Mouse (Mus musculus) cerebellum, adult 11 months (tissue): ENCODE data around the gene Selp.

Experiments
- DNase-seq: peaks from one replicate; pipeline ENCODE4 v3.0.0; 2022

The Selp gene

DNA sequence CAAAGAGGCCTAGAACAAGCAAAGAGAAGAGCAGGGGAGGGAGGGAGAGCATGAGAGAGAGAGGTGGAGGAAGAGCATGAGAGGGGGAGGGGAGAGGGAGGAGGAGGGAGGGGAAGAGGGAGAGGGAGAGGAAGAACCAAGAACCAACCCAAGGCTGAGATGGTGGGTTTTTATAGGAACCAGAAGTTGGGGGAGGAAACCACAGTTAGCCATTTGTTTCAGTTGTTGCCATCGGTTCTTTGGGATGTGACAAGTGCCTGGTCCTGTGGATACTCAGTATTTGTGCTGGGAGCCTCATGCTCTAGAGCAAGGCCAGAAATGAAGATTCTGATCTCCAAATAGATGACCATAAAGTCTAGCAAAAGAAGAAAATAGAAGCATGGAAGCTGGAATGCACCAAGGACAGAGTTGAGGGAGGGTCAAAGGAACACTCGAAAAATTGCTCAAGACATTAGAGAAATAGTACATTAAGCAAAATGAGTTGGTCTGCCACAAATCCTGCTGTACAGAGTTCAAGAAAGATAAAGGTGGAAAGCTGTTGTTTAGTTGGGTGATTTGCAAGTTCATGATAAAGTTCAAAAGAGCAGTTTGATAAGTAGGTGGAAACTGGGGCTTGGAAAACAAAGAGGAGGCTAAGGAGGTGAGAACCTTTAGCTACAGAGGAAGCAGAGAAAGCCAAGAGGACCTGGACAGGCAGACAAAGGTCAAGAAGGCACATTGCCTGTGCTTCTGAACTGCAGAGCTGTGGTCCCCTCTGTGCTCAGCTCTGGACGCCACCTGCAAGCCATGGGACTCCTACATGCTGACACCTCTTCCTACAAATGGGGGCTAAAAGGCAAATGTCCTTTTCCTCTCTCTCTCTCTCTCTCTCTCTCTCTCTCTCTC, 5.1 kb downstream of the Selp start:
- DNase-seq, result no peak

GRCm38 (mm10) chr1:164120777-164121158, 5.7 kb downstream of the Selp start:
- DNase-seq, result no peak

- no peak for DNase-seq
These were observed 8.8 kb downstream of the Selp start for GRCm38 (mm10) chr1:164123836-164124235.

DNA sequence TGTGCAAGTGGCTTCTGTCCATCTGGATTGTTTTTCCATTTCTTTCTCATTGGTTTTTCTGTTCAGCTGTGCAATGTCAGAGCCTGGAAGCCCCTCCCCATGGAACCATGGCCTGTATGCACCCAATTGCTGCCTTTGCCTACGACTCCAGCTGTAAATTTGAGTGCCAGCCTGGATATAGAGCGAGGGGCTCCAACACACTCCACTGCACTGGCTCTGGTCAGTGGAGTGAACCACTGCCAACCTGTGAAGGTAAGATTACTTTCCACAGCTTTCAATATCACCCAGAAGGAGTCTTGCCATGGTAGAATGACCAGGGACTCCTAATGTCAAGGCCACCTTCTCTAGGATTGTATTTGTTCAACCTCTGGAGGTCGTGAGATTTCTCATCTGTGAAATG, 14.9 kb downstream of the Selp start:
- DNase-seq, result no peak

DNA sequence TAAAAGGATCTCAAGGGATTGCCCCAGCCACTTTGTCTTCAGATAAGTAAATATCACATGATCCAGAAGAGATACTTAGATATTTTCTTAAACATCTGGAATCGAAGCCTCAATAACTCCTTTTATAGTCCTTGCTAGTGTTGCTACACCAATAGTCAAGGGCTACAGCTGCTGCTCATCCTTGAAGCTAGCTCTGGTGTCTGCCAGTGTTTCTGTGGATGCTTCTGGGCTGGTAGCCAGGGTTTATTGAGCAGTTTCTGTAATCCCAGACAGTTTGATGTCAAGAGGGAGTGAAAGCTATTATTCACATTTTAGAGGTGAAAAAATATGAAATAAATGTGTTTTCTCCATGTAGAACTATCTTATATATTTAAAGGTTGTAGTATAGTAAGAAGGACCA, 17.5 kb downstream of the Selp start:
- no peak for DNase-seq

- DNase-seq, result no peak
These were observed 19.0 kb downstream of the Selp start for GRCm38 (mm10) chr1:164134101-164134500.

DNA sequence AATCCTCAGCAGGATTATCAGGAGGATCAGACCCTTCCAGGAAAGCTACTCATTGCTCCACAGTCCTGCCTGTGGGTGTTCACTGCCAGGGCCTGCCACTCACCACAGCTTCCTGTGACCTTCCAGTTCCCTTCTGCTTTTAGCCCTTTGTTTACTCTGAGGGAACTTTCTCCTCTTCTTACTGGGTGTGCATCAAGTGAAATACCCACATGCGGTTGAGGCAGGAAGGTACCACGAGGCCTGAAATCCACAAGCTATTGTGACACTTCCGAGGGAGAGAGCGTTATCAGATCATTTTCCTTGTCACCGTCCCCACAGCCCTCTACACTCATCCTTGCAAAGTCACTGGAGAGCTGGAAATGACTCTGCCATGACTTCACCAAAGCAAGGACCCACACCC, 20.3 kb downstream of the Selp start:
- no peak for DNase-seq

DNA sequence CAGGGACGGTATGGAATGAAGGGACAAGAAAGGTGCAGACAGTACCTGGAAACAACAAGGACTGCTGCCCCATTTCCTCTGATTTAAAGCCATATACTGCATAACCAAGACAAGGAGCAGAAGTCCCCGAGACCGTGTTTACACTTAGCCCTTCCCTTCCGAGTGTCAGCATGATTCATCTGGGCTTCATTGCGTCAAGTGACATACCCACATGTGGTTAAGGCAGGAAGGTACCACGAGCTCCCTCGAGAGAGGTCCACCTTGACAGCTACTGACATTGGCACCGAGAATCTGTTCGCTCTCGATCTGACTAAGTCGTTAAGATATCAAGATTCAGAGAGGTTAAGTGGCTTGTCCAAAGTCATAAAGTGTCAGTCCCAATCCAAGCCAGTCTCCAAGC, 20.9 kb downstream of the Selp start:
- DNase-seq, result no peak

GRCm38 (mm10) chr1:164136636-164137035, 21.6 kb downstream of the Selp start:
- DNase-seq, result no peak

- peak; percentile 9 for DNase-seq
These were observed 23.5 kb downstream of the Selp start for GRCm38 (mm10) chr1:164138365-164139130.

- DNase-seq, result no peak
These were observed 24.4 kb downstream of the Selp start for GRCm38 (mm10) chr1:164139464-164139863.

- DNase-seq, result no peak
These were observed 34.0 kb downstream of the Selp start for GRCm38 (mm10) chr1:164149083-164149482.

DNA sequence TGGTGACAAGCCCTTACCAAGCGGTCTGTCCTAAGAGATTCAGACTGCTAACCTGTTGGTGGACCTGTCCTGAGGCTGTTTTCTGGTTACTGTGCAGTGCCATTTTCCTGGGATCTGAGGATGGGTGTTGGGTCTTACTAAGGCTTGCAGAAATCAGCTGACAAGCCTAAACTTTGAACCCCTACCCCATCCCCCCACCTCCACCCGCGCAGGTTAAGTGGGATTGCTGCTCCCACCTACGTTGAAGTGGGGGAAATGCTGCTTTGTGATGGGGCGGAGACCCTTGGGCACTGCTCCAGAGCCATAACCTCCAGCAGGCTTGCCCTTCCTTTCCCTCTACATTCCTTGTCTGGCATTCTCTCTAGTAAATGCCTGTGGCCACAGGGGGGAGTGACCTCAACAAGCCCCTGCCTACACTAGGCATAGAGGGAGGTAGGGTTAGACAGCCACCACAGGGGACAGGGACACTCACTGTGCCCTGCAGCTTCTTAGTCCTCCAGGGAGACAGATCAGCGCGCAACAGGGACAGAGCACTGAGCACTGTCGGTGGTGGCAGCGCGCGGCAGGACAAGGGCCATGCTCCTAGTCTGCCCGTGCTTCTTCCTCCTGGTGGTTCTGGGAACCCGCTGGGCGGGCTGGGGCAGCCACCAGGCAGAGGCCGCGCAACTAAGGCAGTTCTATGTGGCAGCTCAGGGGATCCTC, 36.5 kb downstream of the Selp start, which contains the start of gene F5:
Gene F5 (plus strand): TSS at position 452 of the 702 bp plus-strand sequence.
- no peak for DNase-seq

DNA sequence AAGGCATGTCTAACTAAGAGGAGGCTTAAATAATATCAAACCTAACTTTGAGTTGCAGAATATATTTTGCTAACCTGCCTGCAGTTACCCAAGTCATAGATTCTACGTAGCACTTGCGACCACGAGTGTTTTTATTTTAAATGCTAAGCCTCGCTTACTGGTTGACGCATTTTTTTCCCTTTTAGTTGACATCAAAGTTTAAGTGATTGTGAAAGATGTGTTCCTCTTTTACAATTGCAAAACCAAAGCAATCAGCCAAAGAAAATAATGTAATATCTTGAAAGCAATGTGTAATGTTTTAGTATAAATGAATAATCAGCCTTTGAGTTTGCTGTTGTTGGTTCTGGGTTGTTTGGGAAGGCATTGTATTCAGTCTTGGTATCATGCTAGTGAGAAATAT, 37.8 kb downstream of the Selp start:
- no peak for DNase-seq

DNA sequence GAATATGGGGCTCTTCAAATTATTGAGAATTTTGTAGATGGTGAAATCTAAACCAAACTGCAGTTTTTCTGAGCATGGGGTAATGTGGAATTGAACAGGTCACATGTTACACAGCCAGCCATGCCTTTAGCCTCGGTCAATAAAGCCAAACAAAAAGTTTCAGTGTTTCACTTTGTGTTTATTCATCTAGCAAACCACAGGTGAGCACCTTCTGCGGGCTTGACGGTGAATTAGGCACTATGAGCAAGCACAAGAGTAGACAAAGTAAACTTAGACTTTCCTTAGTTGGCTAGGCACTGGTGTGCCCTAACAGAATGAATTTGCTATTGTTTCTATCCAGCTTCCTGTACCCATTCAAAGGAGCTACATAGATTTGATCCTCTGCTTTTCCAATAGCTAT, 39.9 kb downstream of the Selp start:
- no peak for DNase-seq

DNA sequence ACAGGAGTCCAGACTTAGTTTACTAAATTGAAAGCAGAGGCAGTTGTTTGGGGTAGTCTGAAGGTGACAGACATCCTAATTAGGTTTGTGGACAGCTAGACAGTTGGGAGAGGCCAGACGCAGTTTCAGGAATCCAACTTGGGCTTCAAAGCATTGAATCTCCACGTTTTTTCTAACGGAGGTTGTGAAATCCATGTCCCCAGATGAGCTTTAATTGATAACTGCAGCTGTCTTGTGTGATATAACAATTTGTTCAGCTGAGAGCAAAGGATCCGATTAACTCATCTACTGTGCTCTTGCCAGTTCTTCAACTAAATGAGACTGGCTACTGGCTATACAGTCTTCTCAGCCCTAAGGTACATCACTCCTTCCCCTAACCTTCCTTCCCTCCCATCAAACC, 43.5 kb downstream of the Selp start:
- no peak for DNase-seq

DNA sequence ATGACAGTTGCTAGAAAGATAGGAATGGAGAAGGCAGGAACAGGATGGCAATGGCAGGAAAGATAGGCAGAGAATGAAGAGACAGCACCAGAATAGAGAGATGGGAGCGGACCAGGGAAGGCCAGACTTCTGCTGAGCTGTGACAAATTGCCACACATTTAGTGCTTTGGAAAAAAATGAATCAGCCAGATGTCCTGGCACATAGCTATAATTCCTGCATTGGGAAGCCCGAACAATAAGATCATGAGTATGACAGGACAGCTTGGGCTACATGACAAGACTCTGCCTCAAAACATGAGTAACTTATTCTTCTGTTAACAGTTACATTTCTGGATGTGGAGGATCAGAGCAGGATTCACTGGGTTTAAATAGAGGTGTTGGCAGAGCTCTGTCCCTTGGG, 44.7 kb downstream of the Selp start:
- DNase-seq, result no peak

GRCm38 (mm10) chr1:164162745-164163144, 47.7 kb downstream of the Selp start:
- no peak for DNase-seq

GRCm38 (mm10) chr1:164168818-164169217, 53.8 kb downstream of the Selp start:
- no peak for DNase-seq

DNA sequence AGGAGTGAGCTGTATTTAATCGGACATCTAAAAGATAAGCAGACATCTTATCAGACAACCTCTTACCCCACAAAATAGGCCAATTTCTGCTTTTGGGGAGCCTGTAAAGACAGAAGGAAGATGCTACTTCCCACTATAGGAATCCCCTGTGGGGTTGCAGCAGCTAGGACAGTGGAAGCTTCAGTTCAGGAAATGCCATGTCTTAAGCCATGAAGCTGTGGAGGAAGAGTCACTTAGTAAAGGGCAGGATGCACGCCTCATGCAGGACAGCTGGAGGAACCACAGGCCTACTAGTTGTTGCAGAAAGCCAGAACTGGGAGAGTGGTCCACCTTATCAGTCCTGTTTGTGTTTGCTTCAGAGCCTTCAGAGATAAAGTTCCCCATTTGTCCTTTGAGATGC, 55.4 kb downstream of the Selp start:
- no peak for DNase-seq

GRCm38 (mm10) chr1:164173145-164173544, 58.1 kb downstream of the Selp start:
- DNase-seq, result no peak

DNA sequence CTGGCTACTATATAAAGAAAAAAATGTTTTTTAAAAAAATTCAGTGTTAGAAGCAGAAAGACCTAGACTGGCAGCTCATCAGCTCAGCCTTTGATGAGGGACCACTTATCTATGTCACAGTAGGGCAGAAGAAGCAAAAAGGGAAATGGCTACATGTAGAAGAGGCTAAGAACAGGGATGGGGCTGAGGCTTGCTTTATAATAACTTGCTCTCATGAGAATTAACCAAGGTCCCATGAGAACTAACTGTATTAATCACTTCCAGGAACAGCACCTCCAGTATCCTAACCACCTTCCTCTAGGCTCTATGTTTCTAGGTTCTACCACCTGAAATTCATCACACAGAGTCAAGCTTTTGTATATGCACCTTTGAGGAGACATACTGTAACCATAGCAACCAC, 61.8 kb downstream of the Selp start:
- DNase-seq, result no peak

- no peak for DNase-seq
These were observed 63.4 kb downstream of the Selp start for GRCm38 (mm10) chr1:164178429-164178828.
